Mouse (Mus musculus) right cerebral cortex, postnatal 10 days (tissue): Measurements from ENCODE around the gene Eif2b3.

Source experiments
- DNase-seq, 2 experiments: peaks; one replicate each; pipeline ENCODE4 v3.0.0; 2021; ENCODE audit warnings: low spot score in 2 of 2

Gene Eif2b3

DNA sequence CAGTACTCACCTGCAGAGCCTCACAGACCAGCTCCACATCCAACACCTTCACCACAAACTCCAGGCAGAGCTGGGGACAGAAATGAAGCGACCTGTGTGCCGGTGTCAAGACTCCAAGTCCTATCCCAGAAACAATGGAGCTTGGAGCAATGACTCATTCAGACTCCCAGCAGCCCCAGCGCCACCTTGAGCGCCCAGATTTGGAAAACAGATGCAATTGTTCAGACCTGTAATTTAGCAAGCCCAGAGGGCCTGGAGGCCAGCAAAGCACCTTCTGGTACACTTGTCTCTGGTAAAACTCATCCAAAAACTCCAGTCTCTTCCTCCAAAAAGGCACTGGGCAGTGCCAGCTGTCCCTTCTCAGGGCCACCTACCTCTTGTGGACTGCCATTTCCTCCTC, 103.0 kb downstream of the Eif2b3 start:
- DNase-seq, result peak in 1 of 2 experiments; percentile 21

DNA sequence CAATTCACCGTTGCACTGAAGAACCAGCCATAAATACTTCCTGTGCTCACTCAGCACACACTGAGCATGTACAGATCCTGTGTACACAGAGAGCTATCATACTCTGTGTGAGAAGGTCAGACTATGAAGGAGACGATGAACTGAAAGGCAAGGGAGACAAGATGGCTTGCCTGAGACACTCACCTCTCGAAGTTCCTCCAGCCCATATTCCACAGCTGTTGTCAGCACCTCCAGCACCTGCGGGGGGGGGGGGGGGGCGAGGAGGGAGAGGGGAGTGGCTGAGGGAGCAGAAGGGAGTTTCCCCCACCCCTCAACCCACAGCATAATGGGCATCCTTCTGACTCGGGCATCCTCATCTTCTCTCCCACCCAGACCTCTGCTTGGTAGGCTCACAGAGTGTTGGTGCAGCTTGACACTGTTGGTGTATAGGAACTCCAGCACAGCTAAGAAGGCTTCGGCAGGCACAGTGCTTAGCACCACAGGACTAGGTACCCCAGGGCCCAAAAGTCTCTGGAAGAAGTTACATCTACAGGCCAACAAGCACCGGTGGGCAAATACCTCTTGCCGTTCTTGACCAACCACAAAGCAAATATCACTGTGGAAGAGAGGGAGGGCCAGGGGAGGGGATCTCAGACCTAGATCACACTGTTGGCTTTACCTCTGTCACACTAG, 104.5 kb downstream of the Eif2b3 start:
- peak in 1 of 2 experiments; percentile 15 for DNase-seq

DNA sequence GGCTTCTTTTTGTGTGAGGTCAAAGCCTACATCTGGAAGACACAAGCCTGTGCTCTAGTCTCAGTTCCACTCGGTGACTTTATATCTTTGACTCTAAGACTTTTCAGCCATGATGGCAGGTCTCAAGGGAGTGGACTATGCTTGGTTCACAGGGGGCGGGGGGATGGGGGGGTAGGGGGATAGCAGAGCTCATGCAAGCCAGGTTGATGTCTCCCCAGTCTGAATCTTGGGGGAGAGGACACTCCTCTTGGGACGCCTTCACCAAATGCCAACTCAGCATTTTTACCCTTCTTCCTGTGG, 105.0 kb downstream of the Eif2b3 start:
- no peak for DNase-seq

DNA sequence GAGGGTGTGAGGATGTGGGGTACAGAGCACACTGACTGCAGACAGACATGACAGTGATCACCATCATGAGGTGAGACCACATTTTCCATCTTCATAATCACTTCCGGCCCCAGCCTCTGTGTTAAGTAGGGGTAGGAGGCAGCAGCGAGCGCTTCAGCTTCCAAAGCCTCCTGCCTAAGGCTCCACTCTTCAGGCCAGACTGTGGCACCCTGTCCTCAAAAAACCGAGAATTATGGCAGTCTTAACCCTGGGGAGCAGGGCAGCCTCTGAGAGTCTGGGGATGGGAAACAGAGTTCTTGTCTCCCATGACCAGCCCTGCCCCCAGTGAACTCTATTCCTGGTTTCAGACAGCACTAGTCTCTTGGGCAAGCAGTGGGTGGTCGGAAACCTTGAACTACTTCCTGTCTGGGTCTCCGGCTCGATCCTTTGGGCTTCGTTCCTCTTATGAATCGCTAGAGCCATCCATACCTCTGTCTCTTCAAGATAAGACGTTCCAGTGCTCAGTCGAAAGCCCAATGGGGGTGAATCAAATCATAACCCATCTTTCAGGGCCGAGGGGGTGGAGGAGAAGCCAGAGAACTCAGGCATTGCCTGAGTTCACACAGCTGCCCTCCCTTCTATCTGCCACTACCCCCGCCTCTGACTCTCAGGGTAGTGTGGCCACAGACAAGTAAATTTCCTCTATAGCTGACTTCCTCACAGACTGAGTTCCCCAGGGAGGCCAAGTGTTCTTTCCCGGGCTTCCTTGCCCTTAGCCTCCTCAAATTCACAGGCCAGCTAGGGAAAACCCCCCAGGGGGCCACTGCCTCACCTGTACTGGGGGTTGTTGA, 105.5 kb downstream of the Eif2b3 start:
- DNase-seq, result peak; percentile 60 to 69

DNA sequence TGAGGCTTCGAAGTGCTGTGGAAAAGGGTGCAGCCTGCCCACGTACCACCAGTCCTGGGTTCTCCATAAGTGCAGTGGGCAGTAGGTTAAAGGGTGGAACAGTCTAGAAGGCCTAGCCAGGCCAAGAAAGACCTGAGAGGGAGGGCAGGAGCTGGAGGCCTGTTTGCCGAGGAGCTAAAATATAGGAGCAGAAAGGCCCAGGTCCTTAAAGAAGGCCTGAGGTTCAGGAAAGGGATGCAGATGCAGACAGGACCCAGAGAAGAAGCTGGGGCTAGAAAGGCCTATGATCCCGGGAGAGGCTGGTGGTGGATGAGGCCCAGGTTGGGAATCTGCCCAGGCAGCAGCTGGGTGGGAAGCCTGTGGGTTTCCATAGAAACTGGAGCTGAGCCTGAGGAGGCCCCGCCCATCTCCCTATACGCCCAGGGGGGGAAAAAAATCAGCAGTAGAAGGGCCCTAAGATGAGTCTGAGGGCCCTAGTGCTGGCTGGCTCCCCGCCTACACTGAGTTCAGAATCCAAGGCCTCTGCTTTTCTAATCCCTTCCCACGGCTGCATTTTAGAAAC, 106.2 kb downstream of the Eif2b3 start, which contains the start of gene Btbd19:
TSS of gene Btbd19 (minus strand) at position 378 of the 562 bp plus-strand sequence.
- DNase-seq, result peak; percentile 90 to 92

DNA sequence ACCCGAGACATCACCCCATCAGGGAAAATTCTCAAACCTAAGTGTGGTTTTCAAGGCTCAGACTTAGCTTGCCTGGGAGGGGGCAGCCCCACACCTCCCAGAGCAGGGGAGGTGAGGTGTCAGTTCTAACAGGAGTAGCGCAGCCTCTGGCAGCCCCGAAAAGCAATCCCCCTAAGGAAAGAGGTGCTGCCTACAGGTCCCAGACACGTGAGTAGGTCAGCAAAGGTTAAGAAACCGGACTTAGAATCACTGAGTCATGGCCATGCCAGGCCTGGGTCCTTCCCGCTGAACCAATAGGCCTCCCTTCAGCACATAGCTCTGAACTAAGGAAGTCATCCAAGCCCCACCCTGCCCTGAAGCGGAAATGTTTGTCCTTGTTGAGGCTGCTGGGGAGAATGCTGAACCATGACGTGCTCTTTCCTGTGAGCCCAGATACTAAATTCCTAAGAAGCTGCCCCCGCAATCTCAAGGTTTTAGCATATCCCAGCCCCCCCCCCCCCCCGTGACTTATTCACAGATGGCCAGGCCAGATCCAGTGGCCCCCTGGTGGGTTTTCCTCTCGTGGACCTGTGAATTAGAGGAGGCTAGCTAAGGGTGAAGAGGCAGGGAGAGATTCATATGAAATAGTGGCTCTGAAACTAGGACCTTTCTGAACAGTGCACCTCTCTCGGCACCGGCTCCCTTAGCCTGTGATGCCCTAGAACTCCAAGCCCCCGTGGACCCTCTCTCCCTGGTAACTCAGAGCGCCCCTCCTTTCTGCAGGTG, 106.9 kb downstream of the Eif2b3 start:
- DNase-seq, result peak; percentile 57 to 65

DNA sequence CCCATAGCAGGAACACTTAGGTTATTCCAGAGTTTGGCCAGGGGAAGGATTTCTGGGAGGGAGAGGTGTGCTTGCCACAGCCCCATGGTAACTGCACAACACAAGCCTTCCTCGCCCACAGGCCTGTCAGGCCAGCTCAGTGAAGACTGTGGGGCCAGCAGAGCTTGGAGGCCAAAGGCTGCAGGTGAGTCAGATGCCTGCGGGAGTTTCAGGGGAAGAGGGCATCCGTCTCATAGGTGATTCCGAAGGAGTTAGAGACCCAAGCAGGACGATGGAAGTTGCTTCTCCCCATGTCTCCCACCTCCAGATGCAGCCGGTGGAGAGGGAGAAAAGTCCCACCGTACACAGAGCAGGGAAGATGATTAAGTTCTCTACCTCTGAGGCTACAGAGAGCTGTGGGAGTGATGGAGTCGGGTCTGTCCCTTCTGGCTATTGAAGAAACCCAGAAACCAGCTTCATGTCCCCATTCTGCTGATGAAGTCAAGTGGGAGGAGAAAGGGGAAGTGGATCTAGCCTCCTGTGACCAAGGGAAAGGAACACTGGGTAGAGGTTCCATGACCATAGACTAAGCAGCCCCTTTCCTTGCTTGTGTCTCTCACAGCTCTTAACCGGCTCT, 107.6 kb downstream of the Eif2b3 start, which contains the start of gene Tctex1d4:
TSS of gene Tctex1d4 (plus strand) at position 120 of the 616 bp plus-strand sequence.
- DNase-seq, result peak; percentile 16 to 27

DNA sequence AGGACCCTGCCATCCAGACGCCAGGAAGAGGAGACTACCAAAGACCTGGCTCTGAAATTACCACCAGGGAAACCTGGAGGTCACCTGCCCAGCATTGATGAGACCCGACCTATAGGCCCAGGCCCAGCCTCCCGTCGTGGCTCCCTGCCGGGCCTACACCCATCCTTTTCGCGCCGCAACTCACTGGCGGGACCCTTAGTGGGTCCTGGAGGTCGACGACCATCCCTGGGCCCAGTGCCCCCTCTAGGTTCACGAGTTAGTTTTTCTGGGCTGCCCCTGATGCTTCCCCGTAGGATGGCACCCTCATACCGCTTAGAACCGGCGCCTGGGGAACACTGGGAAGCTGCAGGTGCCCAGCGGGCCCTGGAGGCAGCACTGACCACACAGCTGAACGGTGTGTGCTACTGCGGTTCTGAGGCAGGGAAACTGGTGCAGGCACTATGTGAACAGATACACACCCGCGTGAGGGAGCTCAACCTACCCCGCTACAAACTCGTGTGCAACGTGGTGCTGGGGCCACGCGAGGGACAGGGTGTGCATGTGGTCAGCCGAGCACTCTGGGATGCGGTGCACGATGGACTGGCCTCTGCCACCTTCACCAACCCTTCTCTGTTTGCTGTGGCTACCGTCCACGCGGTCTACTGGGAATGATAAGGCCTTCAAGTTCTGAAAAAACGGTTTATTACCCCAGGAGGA, 108.9 kb downstream of the Eif2b3 start:
- DNase-seq, result peak in 1 of 2 experiments; percentile 27

DNA sequence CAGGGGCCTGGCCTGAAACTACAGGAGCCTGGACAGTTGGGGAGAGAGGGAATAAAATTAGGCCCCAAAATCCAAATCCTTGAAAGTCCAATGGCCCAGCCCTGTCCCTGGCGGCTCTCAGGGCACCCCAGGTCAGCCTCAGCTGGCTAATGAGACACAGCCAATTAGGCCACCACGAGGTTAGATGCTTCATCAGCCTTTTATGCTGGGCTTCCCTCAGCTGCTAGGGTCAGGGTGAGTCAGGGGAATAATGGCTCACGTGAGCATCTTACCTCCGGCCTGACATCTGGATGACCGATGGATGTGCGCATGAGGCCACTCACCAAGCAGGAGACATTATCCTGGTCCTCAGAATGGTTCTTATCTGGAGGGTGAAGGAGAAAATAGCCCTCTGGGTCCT, 111.6 kb downstream of the Eif2b3 start:
- DNase-seq, result peak in 1 of 2 experiments; percentile 22

DNA sequence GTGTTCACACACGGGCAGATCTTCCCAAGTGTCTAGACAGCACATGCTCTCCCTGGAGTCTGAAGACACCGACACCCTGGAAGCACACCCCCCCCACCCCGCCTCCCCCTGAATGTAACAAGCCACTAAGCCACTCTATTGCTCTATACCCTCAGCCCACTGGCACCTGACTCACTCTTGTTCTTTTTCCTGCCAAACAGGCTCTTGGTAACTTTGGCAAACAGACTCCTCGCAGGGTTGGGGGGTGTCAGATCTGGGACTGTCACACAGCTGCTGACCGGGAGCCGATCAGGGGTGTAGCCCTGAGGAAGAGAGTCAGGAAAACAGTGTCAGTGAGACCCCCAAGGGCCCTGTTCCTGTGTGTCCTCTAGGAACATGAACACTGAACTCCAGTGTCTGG, 112.0 kb downstream of the Eif2b3 start:
- peak in 1 of 2 experiments; percentile 17 for DNase-seq

DNA sequence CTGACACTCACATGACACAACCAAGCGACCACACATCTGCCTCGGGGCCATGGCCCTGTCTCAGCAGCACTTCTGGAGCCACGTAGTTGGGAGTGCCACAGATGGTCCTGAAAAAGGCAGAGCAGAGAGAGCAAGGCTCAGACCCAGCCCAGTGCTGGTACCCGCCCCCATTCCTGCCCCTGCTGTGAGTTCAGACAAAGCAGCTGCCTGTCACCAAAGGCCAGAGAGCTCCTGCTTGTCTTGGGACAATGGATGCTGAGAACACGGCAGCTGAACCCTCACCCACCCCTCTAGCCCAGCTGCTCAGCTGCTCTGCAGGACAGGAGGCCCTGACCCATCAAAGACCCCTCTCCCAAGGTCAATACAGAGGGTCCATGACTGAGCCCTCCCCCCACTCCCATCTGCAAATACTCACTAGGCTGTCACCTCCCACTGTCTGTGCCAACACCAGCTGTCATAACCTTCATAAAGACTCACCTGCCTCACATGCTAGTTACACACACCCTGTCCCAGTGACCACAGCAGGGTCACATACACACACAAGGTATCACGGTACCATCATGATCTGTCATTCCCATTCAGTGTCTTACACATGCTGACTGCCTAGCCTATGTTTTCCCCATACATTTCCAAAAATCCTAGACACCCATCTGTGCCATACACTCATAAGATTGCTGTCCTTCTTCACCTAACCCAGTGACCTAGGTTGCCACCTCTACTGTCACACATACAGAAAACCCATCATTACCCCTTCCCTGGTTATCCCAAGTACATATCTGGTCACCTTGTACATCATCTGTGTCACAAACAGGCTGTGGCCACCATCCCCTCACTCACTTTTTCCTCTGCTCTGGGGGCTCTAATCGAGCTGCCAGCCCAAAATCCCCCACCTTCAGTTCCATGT, 112.9 kb downstream of the Eif2b3 start:
- DNase-seq, result no peak

DNA sequence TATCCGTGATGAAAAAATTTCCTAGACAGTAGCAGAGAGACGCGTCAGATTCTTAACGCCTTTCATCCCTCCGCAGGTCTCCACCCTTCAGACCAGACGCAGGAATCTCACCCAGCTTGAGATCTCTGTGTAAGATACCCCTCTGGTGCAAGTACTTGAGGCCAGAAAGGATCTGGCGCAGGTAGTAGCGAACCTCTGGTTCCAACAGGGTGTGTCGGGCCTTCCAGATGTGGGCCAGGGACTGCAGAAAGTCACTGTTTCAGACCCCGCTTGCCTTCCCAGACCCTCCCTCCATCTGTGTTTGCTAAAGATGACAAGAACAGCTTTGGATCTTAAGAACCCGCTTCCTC, 113.6 kb downstream of the Eif2b3 start:
- DNase-seq, result no peak

DNA sequence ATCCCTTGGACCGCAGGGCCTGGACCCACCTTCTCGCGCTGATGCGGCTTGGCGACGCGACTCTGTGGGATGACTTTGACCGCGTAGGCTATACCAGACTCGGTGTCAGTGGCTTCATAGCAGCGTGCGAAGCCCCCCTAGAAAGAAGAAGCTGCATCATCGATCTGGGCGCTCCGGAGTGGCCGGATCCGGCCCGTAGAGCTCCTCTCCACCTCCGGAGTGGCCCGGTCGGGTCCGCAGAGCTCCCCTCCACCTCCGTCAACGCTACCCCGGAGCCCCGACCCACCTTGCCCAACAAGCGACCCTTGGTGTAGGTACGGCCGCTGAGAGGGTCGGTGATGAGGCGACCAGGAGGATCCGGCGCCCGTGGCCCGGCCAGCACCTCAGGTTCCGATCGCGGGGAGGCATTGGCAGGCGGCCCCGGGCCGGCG, 114.2 kb downstream of the Eif2b3 start:
- DNase-seq, result no peak

DNA sequence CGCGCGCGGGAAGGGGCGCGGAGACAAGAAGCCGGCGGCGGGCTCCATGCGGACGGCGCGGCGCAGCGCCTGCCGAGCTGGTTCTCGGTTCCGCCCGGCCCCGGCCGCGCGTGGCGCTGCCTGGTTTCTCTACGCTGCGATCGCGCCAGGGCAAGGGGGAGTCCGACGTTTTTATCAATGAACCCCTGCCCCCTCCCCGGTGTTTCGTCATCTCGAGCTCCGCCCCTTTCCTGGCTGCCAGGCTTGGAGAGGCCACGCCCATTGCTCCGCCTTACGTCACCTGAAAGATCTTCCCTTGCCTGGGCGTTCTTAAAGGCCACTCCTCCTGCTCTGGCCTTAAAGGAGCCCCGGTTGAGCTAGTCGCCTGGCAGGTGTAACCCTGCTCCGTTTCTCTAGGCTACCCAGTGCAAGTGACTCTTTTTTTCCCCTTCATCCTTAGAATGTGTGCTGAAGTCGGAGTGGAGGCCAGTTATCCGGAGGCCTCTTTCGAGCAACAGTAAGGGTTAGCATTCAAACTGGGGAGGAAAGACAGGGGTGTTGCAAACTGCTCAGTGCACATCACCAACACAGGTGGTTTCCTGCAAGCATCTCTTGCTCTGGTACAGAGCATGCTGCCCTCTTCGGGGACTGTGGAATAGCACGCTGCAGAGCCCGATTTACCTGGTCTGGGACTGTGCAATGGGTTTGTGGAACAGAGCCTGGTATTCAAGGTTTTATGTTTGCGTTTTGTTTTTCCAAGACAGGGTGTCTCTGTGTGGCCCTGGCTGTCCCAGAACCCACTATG, 114.8 kb downstream of the Eif2b3 start, which contains the start of gene Plk3:
TSS of gene Plk3 (minus strand) at position 147 of the 784 bp plus-strand sequence.
- DNase-seq, result peak; percentile 98

DNA sequence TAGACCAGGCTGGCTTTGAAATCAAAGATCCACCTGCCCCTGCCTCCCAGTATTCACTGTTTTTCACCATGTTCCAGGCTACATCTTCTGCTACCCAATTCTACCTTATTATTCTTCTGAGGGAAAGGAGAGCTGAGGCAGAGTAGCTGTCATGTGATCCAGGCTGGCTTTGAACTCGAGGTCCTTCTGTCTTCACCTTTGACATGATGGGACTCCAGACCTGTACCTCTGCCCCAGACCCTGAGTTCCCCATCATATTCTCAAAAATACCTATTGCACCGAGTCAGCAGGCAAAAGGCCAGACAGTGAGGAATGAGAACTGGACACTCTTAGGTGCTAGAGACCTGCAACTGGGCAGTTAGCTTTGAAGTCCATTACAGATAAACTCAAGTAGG, 115.4 kb downstream of the Eif2b3 start:
- DNase-seq, result peak in 1 of 2 experiments; percentile 33

DNA sequence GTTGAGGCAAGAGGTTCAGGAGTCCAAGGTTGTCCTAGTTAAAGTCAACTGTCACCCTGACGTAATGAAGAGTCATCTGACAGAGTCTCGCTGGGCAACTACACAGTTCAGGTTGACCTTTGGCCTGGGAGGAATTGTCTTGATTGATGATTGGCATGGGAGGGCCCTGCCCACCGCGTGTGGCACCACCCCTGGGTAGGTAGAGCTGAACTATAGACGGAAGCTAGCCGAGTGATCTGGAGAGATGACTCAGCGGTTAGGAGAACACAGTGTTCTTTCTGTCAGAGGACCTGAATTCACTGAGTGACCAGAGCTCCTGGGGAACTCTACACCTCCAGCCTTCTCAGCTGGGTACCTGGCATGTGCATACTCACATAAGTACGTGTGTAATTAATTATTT, 116.8 kb downstream of the Eif2b3 start:
- DNase-seq, result no peak
